Mouse (Mus musculus): ENCODE measurements around the gene Dmrta2. TPM values are rescaled to one million over a fixed set of nuclear protein-coding genes. Genes with fewer than 3 reads are reported as not detected.

Dmrta2 gene
- polyA plus RNA-seq, 1 experiment from 2014 or later, result not detected

- no peak overlapping the region for H3K4me2 ChIP-seq (replicated peaks; ENCODE audit: low read depth)
- H3K9ac ChIP-seq (ENCODE audit: low read depth, low read length), result no peak overlapping the region
- no peaks in the 10 kb centered on the region for H3K36me3 ChIP-seq (ENCODE audit: control insufficient read depth, insufficient read depth)
- 3% methylated on average over 20 of the region's 20 CpGs for WGBS
- ATAC-seq, result no peak
- H3K4me3 ChIP-seq (ENCODE audit: low read depth, low read length), result no peak overlapping the region
- H3K9me3 ChIP-seq (ENCODE audit: control insufficient read depth), result no peaks in the 10 kb centered on the region
- H3K4me1 ChIP-seq (replicated peaks; ENCODE audit: control insufficient read depth, insufficient read depth, low read length), result no peaks in the 10 kb centered on the region
- H3K27ac ChIP-seq (ENCODE audit: low read depth, low read length), result no peak overlapping the region
- no peak for TF ChIP-seq CTCF (IDR thresholded peaks at IDR 0.05; ENCODE audit: low read depth)
- peaks cover 74% of the 10 kb centered on the region for H3K27me3 ChIP-seq (replicated peaks; ENCODE audit: control insufficient read depth, insufficient read depth, low read length)
Measured at GRCm38 (mm10) chr4:109973991-109974654, 3.7 kb upstream of the Dmrta2 start.

DNA sequence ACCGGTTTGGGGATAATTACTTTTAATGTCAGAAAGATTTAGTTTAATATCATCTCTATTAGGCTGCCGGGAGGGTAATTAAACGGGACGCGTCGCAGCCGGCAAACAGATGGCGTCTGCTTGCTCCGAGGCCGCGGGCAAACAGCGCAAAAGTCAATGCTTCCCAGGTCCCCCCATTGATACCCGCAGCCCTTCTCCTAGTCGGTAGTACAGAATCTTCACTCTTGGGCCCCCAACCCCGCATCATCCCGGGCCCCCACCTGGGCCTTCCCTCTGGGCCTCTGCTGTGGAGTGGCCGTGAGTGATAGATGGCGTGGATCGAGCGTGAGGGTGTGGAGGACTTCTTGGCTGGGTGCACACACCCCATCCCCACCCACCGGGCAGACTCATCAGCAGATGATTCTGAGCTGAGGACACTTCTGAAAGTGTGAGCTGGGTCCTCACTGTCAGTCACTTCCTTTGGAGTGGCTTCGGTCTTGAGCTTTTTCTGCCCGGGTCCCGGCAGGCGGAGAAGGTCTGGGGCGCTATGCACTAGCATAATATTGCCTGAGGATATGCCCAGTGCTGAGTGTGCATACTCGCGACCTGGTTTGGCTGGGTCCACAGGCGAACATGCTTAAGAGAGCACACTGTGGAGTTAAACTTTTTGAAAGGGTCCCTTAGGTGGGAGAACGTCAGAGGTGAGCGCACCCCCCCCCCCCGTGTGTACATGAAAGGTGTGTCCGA is 3.0 kb upstream of the Dmrta2 start:
- ATAC-seq, result no peak
- 1% methylated on average over 33 of the region's 33 CpGs for WGBS

DNA sequence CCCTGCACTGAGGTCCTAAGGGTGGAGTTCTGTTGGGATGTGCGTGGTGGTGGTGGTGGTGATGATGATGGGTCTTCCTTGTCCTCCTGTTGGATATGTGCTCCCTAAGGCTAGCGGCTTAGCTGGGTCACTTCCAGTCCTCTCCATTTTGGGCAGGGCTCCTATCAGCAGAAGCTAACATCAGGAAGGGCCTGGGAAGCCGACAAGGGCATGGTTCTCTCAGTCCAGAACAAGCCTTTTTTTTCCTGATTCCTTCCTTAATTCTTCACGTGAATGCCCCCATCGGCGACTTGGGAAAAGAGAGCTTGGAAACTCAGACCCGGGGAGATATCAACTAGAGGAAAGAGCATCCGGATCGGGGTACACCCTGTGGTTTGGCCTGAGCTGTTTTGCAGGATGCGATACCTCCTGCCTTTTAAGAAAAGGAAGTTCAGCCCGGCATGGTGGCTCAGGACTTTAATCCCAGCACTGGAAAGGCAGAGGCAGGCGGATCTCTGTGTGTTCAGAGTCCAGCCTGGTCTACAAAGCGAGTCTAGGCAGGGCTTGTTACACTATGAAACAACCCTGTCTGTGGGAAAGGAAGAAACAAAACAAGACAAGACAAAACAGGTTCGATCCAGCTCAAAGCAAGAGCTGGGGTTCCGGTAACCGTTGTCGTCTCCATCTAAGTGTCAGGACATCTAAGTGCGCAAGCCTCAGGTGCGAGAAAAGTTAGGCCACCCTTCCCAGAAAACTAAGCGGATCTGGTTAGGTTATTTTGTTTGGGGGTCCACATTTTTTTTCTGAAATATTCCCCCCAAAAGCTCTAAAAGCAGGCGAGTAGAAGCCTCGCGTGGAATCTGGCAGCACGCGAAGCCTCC is 2.2 kb upstream of the Dmrta2 start:
- Histone ChIP-seq H3K36me3 (ENCODE audit: control insufficient read depth, insufficient read depth) (no peaks in the 10 kb centered on the region), H3K4me1 (replicated peaks; ENCODE audit: control insufficient read depth, insufficient read depth, low read length) (no peaks in the 10 kb centered on the region), H3K9me3 (ENCODE audit: control insufficient read depth) (no peaks in the 10 kb centered on the region), H3K27me3 (replicated peaks; ENCODE audit: control insufficient read depth, insufficient read depth, low read length) (peaks cover 89% of the 10 kb centered on the region), H3K4me2 (replicated peaks; ENCODE audit: low read depth) (no peak overlapping the region), H3K27ac (ENCODE audit: low read depth, low read length) (no peak overlapping the region), H3K9ac (ENCODE audit: low read depth, low read length) (no peak overlapping the region), H3K4me3 (ENCODE audit: low read depth, low read length) (no peak overlapping the region)
- no peak for ATAC-seq
- no peak for TF ChIP-seq CTCF (IDR thresholded peaks at IDR 0.05; ENCODE audit: low read depth)
- 9% methylated on average over 25 of the region's 25 CpGs for WGBS

More for the DNA sequence above, 3.0 kb upstream of the Dmrta2 start:
- H3K4me3 ChIP-seq (ENCODE audit: low read depth, low read length), result no peak overlapping the region
- H3K4me1 ChIP-seq (replicated peaks; ENCODE audit: control insufficient read depth, insufficient read depth, low read length), result no peaks in the 10 kb centered on the region
- TF ChIP-seq CTCF (IDR thresholded peaks at IDR 0.05; ENCODE audit: low read depth), result no peak
- H3K9me3 ChIP-seq (ENCODE audit: control insufficient read depth), result no peaks in the 10 kb centered on the region
- no peak overlapping the region for H3K27ac ChIP-seq (ENCODE audit: low read depth, low read length)
- no peak overlapping the region for H3K9ac ChIP-seq (ENCODE audit: low read depth, low read length)
- no peaks in the 10 kb centered on the region for H3K36me3 ChIP-seq (ENCODE audit: control insufficient read depth, insufficient read depth)
- peaks cover 81% of the 10 kb centered on the region for H3K27me3 ChIP-seq (replicated peaks; ENCODE audit: control insufficient read depth, insufficient read depth, low read length)
- H3K4me2 ChIP-seq (replicated peaks; ENCODE audit: low read depth), result no peak overlapping the region

- 3% methylated on average over 34 of the region's 34 CpGs for WGBS
- Histone ChIP-seq H3K9ac (ENCODE audit: low read depth, low read length) (no peak overlapping the region), H3K4me1 (replicated peaks; ENCODE audit: control insufficient read depth, insufficient read depth, low read length) (no peaks in the 10 kb centered on the region), H3K27me3 (replicated peaks; ENCODE audit: control insufficient read depth, insufficient read depth, low read length) (peaks cover 92% of the 10 kb centered on the region), H3K9me3 (ENCODE audit: control insufficient read depth) (no peaks in the 10 kb centered on the region), H3K4me2 (replicated peaks; ENCODE audit: low read depth) (no peak overlapping the region), H3K4me3 (ENCODE audit: low read depth, low read length) (no peak overlapping the region), H3K36me3 (ENCODE audit: control insufficient read depth, insufficient read depth) (no peaks in the 10 kb centered on the region), H3K27ac (ENCODE audit: low read depth, low read length) (no peak overlapping the region)
- TF ChIP-seq CTCF (IDR thresholded peaks at IDR 0.05; ENCODE audit: low read depth), result no peak
- ATAC-seq, result no peak
Measured at GRCm38 (mm10) chr4:109976273-109977147, 1.3 kb upstream of the Dmrta2 start.

DNA sequence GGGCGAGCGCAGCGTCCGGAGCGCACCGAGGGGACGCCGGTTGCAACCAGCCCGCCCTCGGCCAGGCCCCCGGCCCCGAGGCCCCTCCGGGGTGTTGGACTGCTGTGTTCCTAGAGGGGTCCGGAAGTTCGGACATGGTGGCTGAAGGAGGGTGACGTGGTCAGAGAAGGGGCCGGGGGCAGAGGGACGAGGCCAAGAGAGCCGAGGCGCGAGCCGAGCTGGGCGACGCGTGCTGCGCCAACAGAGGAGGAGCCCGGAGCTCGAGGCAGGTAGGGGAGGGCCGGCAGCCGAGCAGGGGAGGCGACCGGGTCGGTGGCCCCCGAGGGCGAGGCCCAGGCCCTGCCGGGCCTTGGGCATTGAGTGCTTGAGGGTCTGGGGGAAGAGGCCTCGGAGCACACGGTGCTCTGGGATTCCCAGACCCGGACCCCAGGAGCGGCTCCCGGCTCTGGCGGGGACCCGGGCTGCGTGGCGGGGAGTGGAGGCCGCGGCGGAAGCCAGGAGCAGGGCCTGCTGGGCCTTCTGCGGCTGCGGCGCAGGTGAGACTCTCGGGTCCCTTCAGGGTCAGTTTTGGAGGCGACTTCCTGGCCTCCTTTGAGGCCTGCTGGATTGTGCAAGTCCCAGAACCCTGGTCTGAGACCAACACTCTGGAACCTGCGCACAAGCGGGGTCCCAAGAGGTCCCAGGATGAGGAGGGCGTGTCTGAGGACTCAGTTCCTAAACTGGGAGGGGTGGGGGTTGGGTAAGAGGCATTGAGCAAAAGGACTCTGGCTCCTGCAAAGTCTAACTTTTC is 410 bp downstream of the Dmrta2 start:
- Histone ChIP-seq H3K27me3 (replicated peaks; ENCODE audit: control insufficient read depth, insufficient read depth, low read length) (peaks cover 98% of the 10 kb centered on the region), H3K9ac (ENCODE audit: low read depth, low read length) (no peak overlapping the region)

More for the DNA sequence above, 410 bp downstream of the Dmrta2 start:
- Histone ChIP-seq H3K27ac (ENCODE audit: low read depth, low read length) (no peak overlapping the region), H3K4me2 (replicated peaks; ENCODE audit: low read depth) (peak overlapping the region; percentile 56), H3K36me3 (ENCODE audit: control insufficient read depth, insufficient read depth) (no peaks in the 10 kb centered on the region), H3K4me3 (ENCODE audit: low read depth, low read length) (peak overlapping the region; percentile 36), H3K9me3 (ENCODE audit: control insufficient read depth) (no peaks in the 10 kb centered on the region), H3K4me1 (replicated peaks; ENCODE audit: control insufficient read depth, insufficient read depth, low read length) (no peaks in the 10 kb centered on the region)
- no peak for ATAC-seq
- TF ChIP-seq CTCF (IDR thresholded peaks at IDR 0.05; ENCODE audit: low read depth), result no peak
- WGBS, result 1% methylated on average over 54 of the region's 56 CpGs
